Mouse (Mus musculus) intestine, postnatal 0 days (tissue): ENCODE measurements at regions not wholly inside any gene's neighbourhood (a gene's known extent, or its start where the extent isn't known, plus 50 kb on each side); places are given as distances from the start of the nearest gene placed in this dataset.

Experiments used
- ATAC-seq: fragments of 200-750 bp; cut with Nextera tagmentation; 2 replicates; pipeline ENCODE4 v1.8.0; 2017; ENCODE audit warnings: mild to moderate bottlenecking, moderate TSS enrichment, moderate library complexity
- H3K27ac ChIP-seq: fragments of 300-500 bp; sonication (generic); 2 replicates; pipeline ENCODE4 v1.5.1; 2014; ENCODE audit warnings: mild to moderate bottlenecking, low read depth, low read length, moderate library complexity
- H3K27me3 ChIP-seq: fragments of 300-500 bp; sonication (generic); replicated peaks from 2 replicates; pipeline ENCODE4 v1.6.1; 2014; ENCODE audit warnings: low read length, mixed read lengths; ENCODE audit not compliant: control insufficient read depth, insufficient read depth
- H3K36me3 ChIP-seq: fragments of 300-500 bp; sonication (generic); 2 replicates; pipeline ENCODE4 v1.6.1; 2014; ENCODE audit warnings: mild to moderate bottlenecking, moderate library complexity; ENCODE audit not compliant: control insufficient read depth, insufficient read depth
- H3K4me1 ChIP-seq: fragments of 300-500 bp; sonication (generic); replicated peaks from 2 replicates; pipeline ENCODE4 v1.6.1; 2014; ENCODE audit warnings: antibody characterized with exemption, low read length, mixed read lengths; ENCODE audit not compliant: control insufficient read depth, insufficient read depth
- H3K4me2 ChIP-seq: fragments of 300-500 bp; sonication (generic); replicated peaks from 2 replicates; pipeline ENCODE4 v1.6.1; 2014; ENCODE audit warnings: low read depth, mild to moderate bottlenecking, moderate library complexity
- H3K4me3 ChIP-seq: fragments of 300-500 bp; sonication (generic); 2 replicates; pipeline ENCODE4 v1.5.1; 2014; ENCODE audit warnings: low read depth, low read length
- H3K9ac ChIP-seq: fragments of 300-500 bp; sonication (generic); 2 replicates; pipeline ENCODE4 v1.6.1; 2014; ENCODE audit warnings: mild to moderate bottlenecking, low read depth, low read length
- H3K9me3 ChIP-seq: fragments of 300-500 bp; sonication (generic); 2 replicates; pipeline ENCODE4 v1.6.1; 2016; ENCODE audit warnings: mixed run types; ENCODE audit not compliant: control insufficient read depth
- CTCF ChIP-seq: sonication (generic); IDR thresholded peaks from 2 replicates; pipeline ENCODE4 v1.5.1; 2016; ENCODE audit warnings: low read depth, mild to moderate bottlenecking, control low read depth, antibody characterized with exemption, moderate library complexity
- WGBS: fragments of 180-500 bp; shearing (Covaris S2); extraction: QIAGEN DNeasy Blood & Tissue Kit; methylation state at CpG from one replicate; pipeline ENCODE4 v1.1.7; 2014; 5-methylcytosine and 5-hydroxymethylcytosine counted together

GRCm38 (mm10) chr4:62890588-62891580 is 74.5 kb upstream of the Zfp618 start:
- H3K27me3 ChIP-seq, result no peaks in the 10 kb centered on the region
- WGBS, result 45% methylated on average over 21 of the region's 21 CpGs
- no peak overlapping the region for H3K9ac ChIP-seq
- no peak overlapping the region for H3K27ac ChIP-seq
- no peaks in the 10 kb centered on the region for H3K9me3 ChIP-seq
- H3K4me1 ChIP-seq, result no peaks in the 10 kb centered on the region; the same call in 1 of the 2 replicates
- H3K4me3 ChIP-seq, result no peak overlapping the region
- no peaks in the 10 kb centered on the region for H3K36me3 ChIP-seq
- no peak for ATAC-seq
- no peak overlapping the region; the same call in 1 of the 2 replicates for H3K4me2 ChIP-seq
- TF ChIP-seq CTCF, result no peak

GRCm38 (mm10) chr4:62912891-62913290 is 52.5 kb upstream of the Zfp618 start:
- 68% methylated on average over 4 of the region's 4 CpGs for WGBS
- Histone ChIP-seq H3K4me3 (no peak overlapping the region), H3K27ac (no peak overlapping the region), H3K36me3 (no peaks in the 10 kb centered on the region), H3K4me2 (no peak overlapping the region), H3K9ac (no peak overlapping the region), H3K9me3 (no peaks in the 10 kb centered on the region), H3K4me1 (no peaks in the 10 kb centered on the region), H3K27me3 (no peaks in the 10 kb centered on the region)
- ATAC-seq, result no peak
- no peak for TF ChIP-seq CTCF
